Mouse (Mus musculus) testis, adult 2 months (tissue): ENCODE data around the gene Oosp2.

ENCODE experiments used
- CTCF ChIP-seq: fragments of 200-500 bp; IDR thresholded peaks from 2 replicates; pipeline ENCODE4 v1.5.1; 2012; ENCODE audit warnings: low read depth, mild to moderate bottlenecking, inconsistent platforms, low read length, moderate library complexity; ENCODE audit not compliant: control insufficient read depth, insufficient read depth, insufficient replicate concordance
- POLR2A ChIP-seq: fragments of 200-500 bp; IDR thresholded peaks from 2 replicates; pipeline ENCODE4 v1.6.1; 2012; ENCODE audit warnings: low read depth, mild to moderate bottlenecking, inconsistent platforms, low read length, moderate library complexity; ENCODE audit not compliant: control insufficient read depth

GRCm38 (mm10) chr19:11661562-11661961 lies 1.2 kb upstream of the Oosp2 start:
- TF ChIP-seq CTCF (no peak), POLR2A (no peak)
